Mouse (Mus musculus): Measurements from ENCODE around the gene Gmppa. TPM values are rescaled to one million over a fixed set of nuclear protein-coding genes. Genes with fewer than 3 reads are reported as not detected.

Gene Gmppa
- polyA plus RNA-seq, 1 experiment from 2014 or later: 94.6 TPM

GRCm38 (mm10) chr1:75447265-75448051 lies 11.7 kb downstream of the Gmppa start:
- 4% methylated on average over 10 of the region's 10 CpGs for WGBS
- H3K27me3 ChIP-seq: peaks cover 88% of the 10 kb centered on the region
- H3K9ac ChIP-seq: no peak overlapping the region
- ATAC-seq (ENCODE audit: insufficient number of reproducible peaks, low FRiP score, low TSS enrichment, low read depth): no peak
- peaks cover 7% of the 10 kb centered on the region; the same call in 1 of the 2 replicates for H3K36me3 ChIP-seq
- H3K27ac ChIP-seq: no peak overlapping the region
- no peak overlapping the region for H3K4me3 ChIP-seq
- H3K4me1 ChIP-seq: peaks cover 79% of the 10 kb centered on the region
- no peak overlapping the region for H3K4me2 ChIP-seq
- H3K9me3 ChIP-seq: no peaks in the 10 kb centered on the region

GRCm38 (mm10) chr1:75448052-75448431 lies 12.3 kb downstream of the Gmppa start:
- H3K27ac ChIP-seq: no peak overlapping the region
- peaks cover 77% of the 10 kb centered on the region for H3K4me1 ChIP-seq
- peaks cover 94% of the 10 kb centered on the region for H3K27me3 ChIP-seq
- WGBS: 1% methylated on average over 7 of the region's 7 CpGs
- no peak overlapping the region for H3K4me3 ChIP-seq
- no peak overlapping the region for H3K4me2 ChIP-seq
- peaks cover under 1% of the 10 kb centered on the region; the same call in 1 of the 2 replicates for H3K36me3 ChIP-seq
- H3K9ac ChIP-seq: no peak overlapping the region
- no peak for ATAC-seq (ENCODE audit: insufficient number of reproducible peaks, low FRiP score, low TSS enrichment, low read depth)
- no peaks in the 10 kb centered on the region for H3K9me3 ChIP-seq

DNA sequence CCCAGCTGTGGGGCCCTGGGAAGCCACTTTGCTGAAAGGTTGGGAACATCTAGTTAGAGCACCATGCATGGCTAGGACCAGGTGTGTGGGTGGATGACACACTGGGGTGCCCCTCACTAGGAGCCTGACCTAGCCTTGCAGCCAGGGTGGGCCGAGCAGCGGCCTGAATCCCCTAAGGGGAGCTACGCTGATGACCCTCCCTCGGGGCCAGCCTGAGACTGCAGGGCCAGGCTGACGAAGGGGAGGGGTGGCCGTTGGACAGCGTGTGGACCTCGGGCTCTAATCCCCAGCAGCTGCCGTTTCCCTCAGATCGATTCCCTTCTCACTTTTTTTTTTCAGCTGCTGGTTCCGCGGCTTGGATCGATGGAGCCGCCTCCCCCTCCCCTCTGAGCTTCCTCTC lies 13.2 kb downstream of the Gmppa start:
- Histone ChIP-seq H3K4me1 (peaks cover 70% of the 10 kb centered on the region), H3K9ac (no peak overlapping the region), H3K9me3 (no peaks in the 10 kb centered on the region), H3K4me3 (no peak overlapping the region), H3K27ac (no peak overlapping the region), H3K4me2 (no peak overlapping the region), H3K36me3 (no peaks in the 10 kb centered on the region), H3K27me3 (peaks cover 96% of the 10 kb centered on the region)
- ATAC-seq (ENCODE audit: insufficient number of reproducible peaks, low FRiP score, low TSS enrichment, low read depth): no peak
- WGBS: 2% methylated on average over 14 of the region's 14 CpGs

DNA sequence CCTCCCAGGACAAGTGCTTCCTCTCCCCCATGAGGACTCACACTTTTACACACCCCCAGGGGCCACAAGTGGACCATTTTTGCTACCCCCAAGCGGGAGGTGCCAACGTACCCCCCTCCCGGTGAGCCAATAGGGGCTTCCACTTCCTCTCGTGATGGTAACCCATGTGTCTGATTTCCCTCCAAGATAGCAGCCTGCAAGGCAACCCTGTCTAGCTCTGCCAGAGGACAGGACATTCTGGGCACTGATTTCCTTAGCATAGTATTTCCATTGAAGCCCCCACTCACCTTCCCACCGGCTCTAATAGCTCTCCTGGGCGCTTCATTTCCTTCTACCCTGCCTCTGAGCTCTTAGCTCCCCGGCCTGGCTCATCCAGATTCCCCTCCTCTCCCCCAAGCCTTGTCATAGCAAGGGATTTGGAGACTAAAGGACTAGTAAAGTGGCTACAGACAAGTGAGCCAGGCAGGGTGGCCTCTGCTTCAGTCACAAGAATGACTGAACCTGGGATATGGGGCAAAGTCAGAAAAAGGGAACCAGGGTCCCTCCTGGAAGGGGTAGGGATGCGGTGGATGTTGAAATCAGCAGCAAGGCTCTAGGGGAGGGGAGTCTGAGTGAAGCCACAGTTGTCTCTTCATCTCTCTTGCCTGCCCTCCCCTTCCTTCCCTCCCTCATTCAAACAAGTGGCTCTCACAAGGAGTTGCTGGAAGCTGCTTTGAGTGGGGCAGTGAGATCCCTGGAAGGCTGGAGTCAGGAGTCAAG lies 13.8 kb downstream of the Gmppa start:
- no peak for ATAC-seq (ENCODE audit: insufficient number of reproducible peaks, low FRiP score, low TSS enrichment, low read depth)
- Histone ChIP-seq H3K4me2 (peak overlapping the region; percentile 51), H3K27me3 (peaks cover 94% of the 10 kb centered on the region), H3K27ac (no peak overlapping the region), H3K4me1 (peaks cover 67% of the 10 kb centered on the region), H3K36me3 (no peaks in the 10 kb centered on the region), H3K4me3 (no peak overlapping the region; the same call in 1 of the 2 replicates), H3K9ac (no peak overlapping the region), H3K9me3 (no peaks in the 10 kb centered on the region)
- WGBS: 9% methylated on average over 8 of the region's 8 CpGs

DNA sequence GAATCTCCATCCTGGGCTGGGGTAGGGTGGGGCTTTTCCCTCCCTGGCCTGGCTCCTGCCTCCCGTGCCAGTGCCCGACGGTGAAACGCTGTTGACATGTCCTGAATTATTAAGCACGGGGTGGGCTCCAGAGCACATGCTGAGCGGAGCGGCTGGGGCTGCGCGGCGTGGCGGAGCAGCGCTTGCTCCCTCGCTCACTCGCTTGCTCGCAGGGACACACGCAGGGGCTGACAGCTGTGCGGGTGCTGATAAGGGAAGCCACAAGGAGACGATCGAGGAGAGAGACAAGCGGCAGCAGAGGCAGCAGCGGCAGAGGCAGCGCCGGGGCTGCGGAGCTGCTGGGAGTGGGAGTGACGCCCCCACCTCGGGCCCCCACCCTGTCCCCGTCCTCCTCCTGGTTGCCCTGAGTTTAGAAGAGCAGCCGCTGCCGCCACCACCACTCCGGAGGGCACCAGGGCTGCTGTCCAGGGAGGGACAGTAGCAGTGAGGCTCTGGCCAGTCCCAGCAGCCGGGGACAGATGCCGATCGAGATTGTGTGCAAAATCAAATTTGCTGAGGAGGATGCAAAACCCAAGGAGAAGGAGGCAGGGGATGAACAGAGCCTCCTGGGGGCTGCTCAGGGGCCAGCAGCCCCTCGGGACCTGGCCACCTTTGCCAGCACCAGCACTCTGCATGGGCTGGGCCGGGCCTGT lies 14.7 kb downstream of the Gmppa start, which contains the start of gene Asic4:
Asic4 (plus strand) TSS at position 123 of the 692 bp plus-strand sequence.
- peaks cover 91% of the 10 kb centered on the region for H3K27me3 ChIP-seq
- H3K9ac ChIP-seq: no peak within 1 kb of the TSS
- peaks cover 58% of the 10 kb centered on the region for H3K4me1 ChIP-seq
- H3K36me3 ChIP-seq: no peaks in the 10 kb centered on the region
- 3% methylated on average over 35 of the region's 35 CpGs for WGBS
- no peaks in the 10 kb centered on the region for H3K9me3 ChIP-seq
- peak within 1 kb of the TSS; percentile 22 for H3K4me3 ChIP-seq
- peak within 1 kb of the TSS; percentile 51 for H3K4me2 ChIP-seq
- no peak for ATAC-seq (ENCODE audit: insufficient number of reproducible peaks, low FRiP score, low TSS enrichment, low read depth)
- H3K27ac ChIP-seq: no peak within 1 kb of the TSS

GRCm38 (mm10) chr1:75451900-75452299 lies 16.2 kb downstream of the Gmppa start:
- H3K4me3 ChIP-seq: no peak overlapping the region
- no peak overlapping the region for H3K4me2 ChIP-seq
- no peaks in the 10 kb centered on the region for H3K36me3 ChIP-seq
- no peak overlapping the region for H3K9ac ChIP-seq
- H3K27ac ChIP-seq: no peak overlapping the region
- 55% methylated on average over 5 of the region's 5 CpGs for WGBS
- H3K9me3 ChIP-seq: no peaks in the 10 kb centered on the region
- H3K4me1 ChIP-seq: peaks cover 46% of the 10 kb centered on the region
- H3K27me3 ChIP-seq: peaks cover 91% of the 10 kb centered on the region
- no peak for ATAC-seq (ENCODE audit: insufficient number of reproducible peaks, low FRiP score, low TSS enrichment, low read depth)

DNA sequence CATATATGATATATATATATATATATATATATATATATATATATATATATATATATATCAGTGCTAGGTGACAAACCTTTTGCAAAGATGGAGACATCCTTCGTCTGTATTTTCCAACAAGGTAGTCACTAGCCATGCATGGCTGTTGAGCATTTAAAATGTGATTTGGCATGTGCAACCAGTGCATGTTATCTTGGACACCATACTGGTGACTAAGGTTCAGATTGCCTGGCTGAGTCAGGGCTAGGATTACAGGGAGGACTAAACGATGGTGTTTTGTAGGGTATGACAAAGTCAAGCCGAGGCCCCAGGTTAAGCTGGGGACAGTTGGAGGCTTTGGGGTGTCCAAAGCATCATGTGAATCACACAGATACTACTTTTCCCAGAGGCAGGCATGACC lies 19.7 kb downstream of the Gmppa start:
- Histone ChIP-seq H3K9ac (no peak overlapping the region), H3K27ac (no peak overlapping the region), H3K4me3 (no peak overlapping the region), H3K27me3 (peaks cover 90% of the 10 kb centered on the region), H3K9me3 (no peaks in the 10 kb centered on the region), H3K4me1 (peaks cover 35% of the 10 kb centered on the region), H3K36me3 (no peaks in the 10 kb centered on the region), H3K4me2 (no peak overlapping the region)
- WGBS: 67% methylated on average over 3 of the region's 3 CpGs
- no peak for ATAC-seq (ENCODE audit: insufficient number of reproducible peaks, low FRiP score, low TSS enrichment, low read depth)

- Histone ChIP-seq H3K9ac (no peak overlapping the region), H3K4me2 (no peak overlapping the region), H3K27me3 (peaks cover 86% of the 10 kb centered on the region), H3K4me3 (no peak overlapping the region), H3K27ac (no peak overlapping the region), H3K36me3 (no peaks in the 10 kb centered on the region), H3K4me1 (peaks cover 29% of the 10 kb centered on the region), H3K9me3 (no peaks in the 10 kb centered on the region)
- no peak for ATAC-seq (ENCODE audit: insufficient number of reproducible peaks, low FRiP score, low TSS enrichment, low read depth)
- 17% methylated on average over 5 of the region's 5 CpGs for WGBS
Observed at GRCm38 (mm10) chr1:75455948-75456347, 20.2 kb downstream of the Gmppa start.

GRCm38 (mm10) chr1:75456746-75457564 lies 21.2 kb downstream of the Gmppa start:
- Histone ChIP-seq H3K4me3 (no peak overlapping the region), H3K4me2 (no peak overlapping the region), H3K4me1 (peaks cover 28% of the 10 kb centered on the region), H3K9ac (no peak overlapping the region), H3K36me3 (no peaks in the 10 kb centered on the region), H3K27me3 (peaks cover 76% of the 10 kb centered on the region), H3K9me3 (no peaks in the 10 kb centered on the region), H3K27ac (no peak overlapping the region)
- no peak for ATAC-seq (ENCODE audit: insufficient number of reproducible peaks, low FRiP score, low TSS enrichment, low read depth)
- 11% methylated on average over 14 of the region's 14 CpGs for WGBS

- Histone ChIP-seq H3K4me1 (peaks cover 28% of the 10 kb centered on the region), H3K27me3 (peaks cover 68% of the 10 kb centered on the region), H3K9ac (no peak overlapping the region), H3K4me2 (no peak overlapping the region), H3K9me3 (no peaks in the 10 kb centered on the region), H3K27ac (no peak overlapping the region), H3K36me3 (no peaks in the 10 kb centered on the region), H3K4me3 (no peak overlapping the region)
- whole genome bisulfite sequencing: 7% methylated on average over 8 of the region's 10 CpGs
- no peak for ATAC-seq (ENCODE audit: insufficient number of reproducible peaks, low FRiP score, low TSS enrichment, low read depth)
Observed at GRCm38 (mm10) chr1:75457710-75458024, 21.9 kb downstream of the Gmppa start.

DNA sequence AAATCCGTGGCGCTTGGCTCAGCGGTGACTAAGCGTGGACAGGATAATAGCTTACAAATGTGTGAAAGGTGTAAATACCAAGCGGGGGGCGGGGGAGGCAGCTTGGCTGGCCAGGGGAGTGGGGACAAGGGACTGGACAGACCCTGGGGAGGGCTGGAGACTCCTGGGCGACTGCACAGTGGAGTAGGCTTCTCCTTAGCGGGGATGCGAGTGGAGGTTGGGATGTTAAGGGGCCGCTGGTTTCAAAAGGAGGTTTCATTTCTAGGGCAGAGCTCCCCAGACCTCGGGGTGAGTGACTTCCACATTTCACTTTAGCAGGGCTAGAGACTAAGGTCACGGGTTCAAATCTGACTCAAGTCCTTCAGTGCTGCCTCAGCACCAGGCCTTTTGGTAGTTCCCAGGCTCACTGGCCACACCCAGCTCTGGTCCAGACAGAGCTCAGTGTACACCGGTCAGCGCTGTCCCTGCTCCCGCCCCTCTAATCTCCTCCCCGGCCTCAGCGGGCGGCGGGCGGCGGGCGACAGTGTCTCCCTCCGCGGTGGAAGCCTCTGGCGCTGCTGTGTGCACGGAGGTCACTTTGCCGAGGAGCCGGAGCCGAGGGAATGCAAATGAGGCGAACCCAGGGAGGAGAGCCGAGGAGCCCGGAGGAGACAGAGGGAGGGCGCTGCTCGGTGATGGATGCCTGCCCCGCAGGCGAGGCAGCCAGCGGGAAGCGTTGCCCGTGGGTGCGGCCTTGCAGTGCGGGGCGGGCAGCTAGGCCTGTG lies 22.5 kb downstream of the Gmppa start:
- Histone ChIP-seq H3K4me2 (peak overlapping the region; percentile 55), H3K9me3 (no peaks in the 10 kb centered on the region), H3K36me3 (no peaks in the 10 kb centered on the region), H3K27ac (peak overlapping the region; percentile 57; the same call in 1 of the 2 replicates), H3K4me3 (peak overlapping the region; percentile 35), H3K4me1 (peaks cover 26% of the 10 kb centered on the region), H3K27me3 (peaks cover 63% of the 10 kb centered on the region), H3K9ac (no peak overlapping the region)
- ATAC-seq (ENCODE audit: insufficient number of reproducible peaks, low FRiP score, low TSS enrichment, low read depth): peak; percentile 70
- 5% methylated on average over 42 of the region's 42 CpGs for WGBS

Data from limb, embryonic 15.5 days (tissue).